In the genomic region with DNA sequence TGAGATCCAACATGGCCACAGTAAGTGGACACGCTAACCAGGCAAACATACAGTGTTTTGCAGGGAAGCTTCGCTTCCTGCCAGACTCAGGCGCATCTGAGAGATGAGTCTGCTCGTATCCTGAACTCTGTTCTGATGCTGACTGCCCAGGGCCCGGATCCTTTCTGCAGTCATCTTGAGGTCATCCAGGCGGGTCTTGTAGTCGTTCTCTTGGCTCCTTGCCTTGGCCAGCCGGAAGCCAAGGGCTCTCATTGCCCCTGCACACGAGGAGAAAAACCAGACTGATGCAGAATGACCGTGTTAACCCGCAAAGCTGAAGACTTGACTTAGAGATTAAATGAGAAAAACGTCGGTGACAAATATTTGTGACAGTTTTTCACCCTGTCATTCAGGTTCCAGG, we compare ENCODE assay signal across 17 mouse cellular contexts. TPM values are rescaled to one million over a fixed set of nuclear protein-coding genes. Genes with fewer than 3 reads are reported as not detected.
A peak's percentile ranks its signal among the peaks of the same experiment; 100 is the strongest.
DNase-seq lines count a peak whose midpoint lies in the region; ATAC-seq and TF ChIP-seq lines count a peak whose summit lies in the region.
"Had no signal": no experiment of that assay in that cellular context is flagged by ENCODE, and none has a peak within 500 bp of the region (broad histone marks: within the 10 kb centered on the region; RNA-seq: fewer than 3 reads in every experiment).

No protein-coding gene starts in this region.

- no peaks in the 10 kb centered on the region for H3K9me3 ChIP-seq in heart, embryonic 10.5 days
- H3K9me3 ChIP-seq in lung, embryonic 14.5 days (ENCODE audit: low read depth, low read length) = no peaks in the 10 kb centered on the region
- H3K9me3 ChIP-seq: embryonic facial prominence, embryonic 15.5 days; forebrain, embryonic 10.5 days; hindbrain, embryonic 12.5 days; limb, embryonic 15.5 days; lung, embryonic 15.5 days; neural tube, embryonic 12.5 days had no signal

- H3K79me2 ChIP-seq in heart, adult 2 months (replicated peaks; ENCODE audit: control insufficient read depth, insufficient read depth, low read length) = no peaks in the 10 kb centered on the region

- DNase-seq in heart, adult 2 months = peak in 1 of 2 experiments; percentile 49
- no peak for DNase-seq in heart, embryonic 10.5 days (ENCODE audit: low spot score)
- DNase-seq in lung, embryonic 14.5 days = peak; percentile 59
- no peak for DNase-seq in lung, postnatal 14 days
- peak; percentile 29 for DNase-seq in gastrocnemius, postnatal 10 days
- peak; percentile 50 for DNase-seq in heart, postnatal 4 days
- DNase-seq in layer of hippocampus, postnatal 25 days (ENCODE audit: extremely low spot score in 1 of 2, low spot score in 1 of 2) = no peak
- no peak for DNase-seq in cerebellum, adult 11 months
- DNase-seq: embryo, embryonic 11 days; spleen, adult 18-20 months had no signal

- H3K36me3 ChIP-seq in heart, adult 2 months (ENCODE audit: control insufficient read depth, insufficient read depth, low read length) = no peaks in the 10 kb centered on the region
- H3K36me3 ChIP-seq in heart, embryonic 10.5 days = no peaks in the 10 kb centered on the region
- no peaks in the 10 kb centered on the region for H3K36me3 ChIP-seq in lung, embryonic 14.5 days (ENCODE audit: insufficient read depth)
- H3K36me3 ChIP-seq: embryonic facial prominence, embryonic 15.5 days; forebrain, embryonic 10.5 days; hindbrain, embryonic 12.5 days; limb, embryonic 15.5 days; lung, embryonic 15.5 days; neural tube, embryonic 12.5 days had no signal

- H3K27me3 ChIP-seq in heart, adult 2 months (ENCODE audit: control insufficient read depth, insufficient read depth, low read length) = no peaks in the 10 kb centered on the region
- H3K27me3 ChIP-seq in heart, embryonic 10.5 days (ENCODE audit: insufficient read depth, poor library complexity, severe bottlenecking) = no peaks in the 10 kb centered on the region
- no peaks in the 10 kb centered on the region for H3K27me3 ChIP-seq in lung, embryonic 14.5 days (ENCODE audit: insufficient read depth, low read length)
- H3K27me3 ChIP-seq: embryonic facial prominence, embryonic 15.5 days; hindbrain, embryonic 12.5 days; limb, embryonic 15.5 days; lung, embryonic 15.5 days; neural tube, embryonic 12.5 days had no signal

- no peak overlapping the region for H3K4me2 ChIP-seq in lung, embryonic 14.5 days
- H3K4me2 ChIP-seq: embryonic facial prominence, embryonic 15.5 days; hindbrain, embryonic 12.5 days; limb, embryonic 15.5 days; lung, embryonic 15.5 days; neural tube, embryonic 12.5 days had no signal

- H3K9ac ChIP-seq in heart, adult 2 months (ENCODE audit: low read depth, low read length) = no peak overlapping the region
- H3K9ac ChIP-seq in lung, embryonic 14.5 days = no peak overlapping the region
- H3K9ac ChIP-seq: embryonic facial prominence, embryonic 15.5 days; hindbrain, embryonic 12.5 days; limb, embryonic 15.5 days; lung, embryonic 15.5 days; neural tube, embryonic 12.5 days had no signal

- no peak for TF ChIP-seq CTCF in heart, adult 2 months (IDR thresholded peaks at IDR 0.05)
- TF ChIP-seq CTCF in lung, embryonic 14.5 days (IDR thresholded peaks at IDR 0.05; ENCODE audit: low read depth) = no peak

- 40% methylated on average over 13 of the region's 13 CpGs for WGBS in heart, adult 2 months
- WGBS in heart, embryonic 10.5 days = 72% methylated on average over 13 of the region's 13 CpGs
- WGBS in lung, embryonic 14.5 days = 47% methylated on average over 13 of the region's 13 CpGs

- peaks cover 9% of the 10 kb centered on the region for H3K4me1 ChIP-seq in heart, adult 2 months (ENCODE audit: control insufficient read depth, insufficient read depth, low read length)
- peaks cover 59% of the 10 kb centered on the region for H3K4me1 ChIP-seq in heart, embryonic 10.5 days
- H3K4me1 ChIP-seq in lung, embryonic 14.5 days (ENCODE audit: insufficient read depth) = peaks cover 38% of the 10 kb centered on the region

- H3K4me3 ChIP-seq in heart, adult 2 months = no peak overlapping the region
- H3K4me3 ChIP-seq in heart, embryonic 10.5 days = no peak overlapping the region
- no peak overlapping the region for H3K4me3 ChIP-seq in lung, embryonic 14.5 days (ENCODE audit: low read depth, low read length)
- H3K4me3 ChIP-seq: embryonic facial prominence, embryonic 15.5 days; forebrain, embryonic 10.5 days; hindbrain, embryonic 12.5 days; limb, embryonic 15.5 days; lung, embryonic 15.5 days; neural tube, embryonic 12.5 days had no signal

- intact Hi-C loops in heart, adult 2 months (cut with DNase I) = no loop called here

- peak overlapping the region; percentile 31 for H3K27ac ChIP-seq in heart, adult 2 months
- no peak overlapping the region for H3K27ac ChIP-seq in heart, embryonic 10.5 days
- no peak overlapping the region for H3K27ac ChIP-seq in lung, embryonic 14.5 days (ENCODE audit: low read depth)
- H3K27ac ChIP-seq: embryonic facial prominence, embryonic 15.5 days; forebrain, embryonic 10.5 days; hindbrain, embryonic 12.5 days; limb, embryonic 15.5 days; neural tube, embryonic 12.5 days had no signal

- TF ChIP-seq POLR2A in heart, adult 2 months (IDR thresholded peaks at IDR 0.05; ENCODE audit: insufficient read depth, low read depth, low read length) = no peak

- ATAC-seq in lung, embryonic 14.5 days (ENCODE audit: insufficient read depth) = no peak

- TF ChIP-seq EP300 in heart, adult 2 months (IDR thresholded peaks at IDR 0.05; ENCODE audit: insufficient read depth, low read depth, low read length) = no peak

RNA-seq across cellular contexts. Expression of gene Lamc2, which starts 49.6 kb away (rescaled TPM):
- total RNA-seq in heart, adult 2 months (2021) = 10 to 100 TPM in 1 of 2 experiments, 1 to 10 TPM in 1; 9.3 to 11.8 TPM
- polyA plus RNA-seq in heart, adult 2 months (2012; rRNA removed) = 1.6 and 2.5 TPM in 2 replicates
- polyA plus RNA-seq in heart, embryonic 10.5 days (2016; fragmentation: Nextera tagmentation; extraction: Ambion mirVana) = 4.9 and 5.6 TPM in 2 replicates
- 55.7 and 55.9 TPM in 2 replicates for polyA plus RNA-seq in lung, embryonic 14.5 days (2014; fragmentation: Nextera tagmentation; extraction: Ambion mirVana)
- total RNA-seq in gastrocnemius, postnatal 10 days (2021) = 1 to 10 TPM; 2.6 to 4.6 TPM
- total RNA-seq in heart, postnatal 4 days (2021) = 10 to 100 TPM; 14.6 to 20.4 TPM
- 1 to 10 TPM in 1 of 2 experiments, under 1 TPM in 1; 0.96 to 2.3 TPM for total RNA-seq in layer of hippocampus, postnatal 25 days (2021)
- total RNA-seq: monocyte, adult 5-6 weeks had no signal

Comparison
In these comparisons a context has a peak if more than half of its experiments do, and no peak if none do; other contexts are left out.
1. DNase-seq: peak in lung, embryonic 14.5 days (single experiment), gastrocnemius, postnatal 10 days (single experiment) and heart, postnatal 4 days (single experiment); none in heart, embryonic 10.5 days (single experiment), lung, postnatal 14 days (single experiment), layer of hippocampus, postnatal 25 days (0 of 2) and cerebellum, adult 11 months (single experiment).